In genomic region chr1:150466132-150466531, GRCm38 (mm10) we compare ENCODE assay signal across 17 mouse cellular contexts. TPM values are rescaled to one million over a fixed set of nuclear protein-coding genes. Genes with fewer than 3 reads are reported as not detected.
DNase-seq lines count a peak whose midpoint lies in the region; ATAC-seq lines count a peak whose summit lies in the region.
"Had no signal": no experiment of that assay in that cellular context is flagged by ENCODE, and none has a peak within 500 bp of the region (broad histone marks: within the 10 kb centered on the region; RNA-seq: fewer than 3 reads in every experiment).

Prg4 (minus strand) TSS chr1:150466165.

- no peak within 1 kb of the TSS for H3K4me2 ChIP-seq in kidney, embryonic 16.5 days (replicated peaks; ENCODE audit: low read depth, low read length)
- H3K4me2 ChIP-seq in hindbrain, embryonic 12.5 days (replicated peaks): no peak within 1 kb of the TSS
- H3K4me2 ChIP-seq: embryonic facial prominence, embryonic 13.5 days; forebrain, embryonic 13.5 days; hindbrain, embryonic 14.5 days; liver, embryonic 13.5 days had no signal

- no peak within 1 kb of the TSS for H3K9ac ChIP-seq in kidney, embryonic 16.5 days (replicated peaks; ENCODE audit: low read length)
- H3K9ac ChIP-seq in hindbrain, embryonic 12.5 days: no peak within 1 kb of the TSS
- H3K9ac ChIP-seq: embryonic facial prominence, embryonic 13.5 days; forebrain, embryonic 13.5 days; hindbrain, embryonic 14.5 days; liver, embryonic 13.5 days had no signal

- ATAC-seq in kidney, embryonic 16.5 days (ENCODE audit: low FRiP score, low TSS enrichment): no peak
- ATAC-seq in CD4-positive, CD25-positive, alpha-beta regulatory T cell, adult 4 months: no peak
- ATAC-seq in hindbrain, embryonic 12.5 days (ENCODE audit: low FRiP score): no peak
- ATAC-seq: forebrain, embryonic 13.5 days had no signal

- no peaks in the 10 kb centered on the region for H3K36me3 ChIP-seq in kidney, embryonic 16.5 days (ENCODE audit: insufficient read depth, low read length)
- H3K36me3 ChIP-seq in hindbrain, embryonic 12.5 days: no peaks in the 10 kb centered on the region
- H3K36me3 ChIP-seq: embryonic facial prominence, embryonic 13.5 days; liver, embryonic 13.5 days had no signal

- H3K27me3 ChIP-seq in kidney, embryonic 16.5 days (ENCODE audit: insufficient read depth, low read length): no peaks in the 10 kb centered on the region
- no peaks in the 10 kb centered on the region for H3K27me3 ChIP-seq in hindbrain, embryonic 12.5 days
- H3K27me3 ChIP-seq: embryonic facial prominence, embryonic 13.5 days; forebrain, embryonic 13.5 days; liver, embryonic 13.5 days; megakaryocyte, embryonic 14.5 days had no signal

- DNase-seq in adrenal gland, postnatal 14 days: peak; percentile 30
- no peak for DNase-seq in adrenal gland, adult 8-10 months
- peak; percentile 13 for DNase-seq in kidney, adult 9 months
- DNase-seq in heart, postnatal 14 days: no peak
- DNase-seq in embryo, embryonic 9.5 days (ENCODE audit: extremely low spot score): no peak
- DNase-seq: cerebellum, adult 11 months; cerebellum, postnatal 36 days; kidney, adult 18-20 months; liver, embryonic 13.5 days had no signal

- intact Hi-C loops in heart, postnatal 14 days (cut with DNase I): no loop called here

- no peaks in the 10 kb centered on the region for H3K9me3 ChIP-seq in kidney, embryonic 16.5 days (ENCODE audit: low read length)
- H3K9me3 ChIP-seq in hindbrain, embryonic 12.5 days (replicated peaks): no peaks in the 10 kb centered on the region
- H3K9me3 ChIP-seq: embryonic facial prominence, embryonic 13.5 days; forebrain, embryonic 13.5 days; liver, embryonic 13.5 days; megakaryocyte, embryonic 14.5 days had no signal

- H3K4me1 ChIP-seq in kidney, embryonic 16.5 days (ENCODE audit: insufficient read depth, low read length): no peaks in the 10 kb centered on the region
- H3K4me1 ChIP-seq in hindbrain, embryonic 12.5 days: no peaks in the 10 kb centered on the region
- H3K4me1 ChIP-seq: embryonic facial prominence, embryonic 13.5 days; forebrain, embryonic 13.5 days; liver, embryonic 13.5 days; megakaryocyte, embryonic 14.5 days had no signal

- H3K27ac ChIP-seq in kidney, embryonic 16.5 days (ENCODE audit: low read length): no peak within 1 kb of the TSS
- H3K27ac ChIP-seq in hindbrain, embryonic 12.5 days: no peak within 1 kb of the TSS
- H3K27ac ChIP-seq: embryonic facial prominence, embryonic 13.5 days; forebrain, embryonic 13.5 days; hindbrain, embryonic 14.5 days; liver, embryonic 13.5 days had no signal

- 76% methylated on average over 3 of the region's 3 CpGs for WGBS in kidney, embryonic 16.5 days
- WGBS in hindbrain, embryonic 12.5 days: 89% methylated on average over 3 of the region's 3 CpGs

- no peak within 1 kb of the TSS for H3K4me3 ChIP-seq in kidney, embryonic 16.5 days (ENCODE audit: low read length)
- H3K4me3 ChIP-seq in hindbrain, embryonic 12.5 days: no peak within 1 kb of the TSS
- H3K4me3 ChIP-seq: embryonic facial prominence, embryonic 13.5 days; forebrain, embryonic 13.5 days; liver, embryonic 13.5 days; megakaryocyte, embryonic 14.5 days had no signal

RNA-seq across cellular contexts. Expression of gene Prg4, which starts in this region (rescaled TPM):
- total RNA-seq in adrenal gland, postnatal 14 days (2021): 10.1 and 12.5 TPM in 2 replicates
- 1 to 10 TPM; 2.6 to 6.2 (median 3.9) TPM for total RNA-seq in adrenal gland, adult 8-10 months (2022)
- polyA plus RNA-seq in kidney, embryonic 16.5 days (2015; fragmentation: Nextera tagmentation; extraction: Ambion mirVana): 0.45 and 0.47 TPM in 2 replicates
- 10 to 100 TPM; 15.8 to 17.7 TPM for polyA plus RNA-seq in CD4-positive, CD25-positive, alpha-beta regulatory T cell, adult 4 months (2017; shearing (Covaris generic))
- 10 to 100 TPM; 15.1 to 16.7 TPM for total RNA-seq in heart, postnatal 14 days (2021)
- polyA plus RNA-seq in hindbrain, embryonic 12.5 days (2016; fragmentation: Nextera tagmentation; extraction: Ambion mirVana): 0.65 and 0.66 TPM in 2 replicates
- total RNA-seq: granulocyte monocyte progenitor cell, adult 5-6 weeks had no signal

Comparison
In these comparisons a context has a peak if more than half of its experiments do, and no peak if none do; other contexts are left out.
1. RNA of gene Prg4 (polyA plus RNA-seq): 15.8 to 17.7 TPM in CD4-positive, CD25-positive, alpha-beta regulatory T cell, adult 4 months; 0.65 to 0.66 TPM in hindbrain, embryonic 12.5 days and 0.45 to 0.47 TPM in kidney, embryonic 16.5 days; every median in the first group is over 10 times any median in the second.
2. DNase-seq: peak in adrenal gland, postnatal 14 days (single experiment) and kidney, adult 9 months (single experiment); none in adrenal gland, adult 8-10 months (single experiment), heart, postnatal 14 days (0 of 2) and embryo, embryonic 9.5 days (single experiment).